Mouse (Mus musculus): ENCODE results near the gene Nup153. TPM values are rescaled to one million over a fixed set of nuclear protein-coding genes. Genes with fewer than 3 reads are reported as not detected.

The Nup153 gene
- polyA plus RNA-seq, 1 experiment from 2014 or later, result 25.9 TPM

GRCm38 (mm10) chr13:46640608-46641468 is 86.9 kb downstream of the Nup153 start:
- ATAC-seq (ENCODE audit: low FRiP score) (no peak), DNase-seq (ENCODE audit: low spot score) (no peak)
- H3K4me1 ChIP-seq (replicated peaks; ENCODE audit: control insufficient read depth, insufficient read depth, low read length), result no peaks in the 10 kb centered on the region
- H3K4me3 ChIP-seq (replicated peaks; ENCODE audit: low read length), result no peak overlapping the region
- H3K27ac ChIP-seq, result no peak overlapping the region
- 88% methylated on average over 10 of the region's 10 CpGs for WGBS
- no peak overlapping the region for H3K4me2 ChIP-seq (replicated peaks)
- H3K27me3 ChIP-seq (ENCODE audit: control insufficient read depth, insufficient read depth, low read length), result no peaks in the 10 kb centered on the region
- no peak overlapping the region for H3K9ac ChIP-seq
- H3K36me3 ChIP-seq (replicated peaks; ENCODE audit: control insufficient read depth, insufficient read depth), result no peaks in the 10 kb centered on the region
- H3K9me3 ChIP-seq (ENCODE audit: control insufficient read depth, low read length), result peaks cover 13% of the 10 kb centered on the region

- Histone ChIP-seq H3K4me3 (replicated peaks; ENCODE audit: low read length) (0 out of 2 replicates have a peak overlapping the region, but pooled peaks have one; percentile 5), H3K9me3 (ENCODE audit: control insufficient read depth, low read length) (peaks cover 5% of the 10 kb centered on the region; the same call in 1 of the 2 replicates), H3K36me3 (replicated peaks; ENCODE audit: control insufficient read depth, insufficient read depth) (no peaks in the 10 kb centered on the region), H3K9ac (peak overlapping the region; percentile 10; the same call in 1 of the 2 replicates), H3K4me2 (replicated peaks) (peak overlapping the region; percentile 41), H3K4me1 (replicated peaks; ENCODE audit: control insufficient read depth, insufficient read depth, low read length) (peaks cover 16% of the 10 kb centered on the region), H3K27ac (peak overlapping the region; percentile 65), H3K27me3 (ENCODE audit: control insufficient read depth, insufficient read depth, low read length) (no peaks in the 10 kb centered on the region)
- WGBS, result 18% methylated on average over 6 of the region's 6 CpGs
- DNase-seq (ENCODE audit: low spot score) (peak; percentile 55), ATAC-seq (ENCODE audit: low FRiP score) (peak; percentile 70)
Measured at GRCm38 (mm10) chr13:46634133-46634488, 93.6 kb downstream of the Nup153 start.

GRCm38 (mm10) chr13:46633320-46634132 is 94.2 kb downstream of the Nup153 start:
- Histone ChIP-seq H3K36me3 (replicated peaks; ENCODE audit: control insufficient read depth, insufficient read depth) (no peaks in the 10 kb centered on the region), H3K4me1 (replicated peaks; ENCODE audit: control insufficient read depth, insufficient read depth, low read length) (peaks cover 16% of the 10 kb centered on the region), H3K9ac (peak overlapping the region; percentile 10; the same call in 1 of the 2 replicates), H3K4me3 (replicated peaks; ENCODE audit: low read length) (peak overlapping the region; percentile 5; the same call in 1 of the 2 replicates), H3K9me3 (ENCODE audit: control insufficient read depth, low read length) (peaks cover 5% of the 10 kb centered on the region; the same call in 1 of the 2 replicates), H3K27ac (peak overlapping the region; percentile 65), H3K4me2 (replicated peaks) (peak overlapping the region; percentile 41), H3K27me3 (ENCODE audit: control insufficient read depth, insufficient read depth, low read length) (no peaks in the 10 kb centered on the region)
- peak; percentile 74 for DNase-seq (ENCODE audit: low spot score)
- peak; percentile 81 for ATAC-seq (ENCODE audit: low FRiP score)
- 20% methylated on average over 18 of the region's 18 CpGs for WGBS

- no peak overlapping the region for H3K4me3 ChIP-seq (replicated peaks; ENCODE audit: low read length)
- no peaks in the 10 kb centered on the region for H3K36me3 ChIP-seq (replicated peaks; ENCODE audit: control insufficient read depth, insufficient read depth)
- 64% methylated on average over 4 of the region's 4 CpGs for WGBS
- no peaks in the 10 kb centered on the region for H3K27me3 ChIP-seq (ENCODE audit: control insufficient read depth, insufficient read depth, low read length)
- no peak for DNase-seq (ENCODE audit: low spot score)
- peaks cover 5% of the 10 kb centered on the region; the same call in 1 of the 2 replicates for H3K9me3 ChIP-seq (ENCODE audit: control insufficient read depth, low read length)
- no peak for ATAC-seq (ENCODE audit: low FRiP score)
- H3K9ac ChIP-seq, result no peak overlapping the region
- H3K27ac ChIP-seq, result peak overlapping the region; percentile 65; the same call in 1 of the 2 replicates
- H3K4me1 ChIP-seq (replicated peaks; ENCODE audit: control insufficient read depth, insufficient read depth, low read length), result peaks cover 21% of the 10 kb centered on the region
- no peak overlapping the region for H3K4me2 ChIP-seq (replicated peaks)
Measured at GRCm38 (mm10) chr13:46632796-46633195, 94.9 kb downstream of the Nup153 start.

Other genes starting within 250 kb of the Nup153 start
- gene Cap2, start 226.1 kb downstream of the Nup153 start, polyA plus RNA-seq (2014; fragmentation: Nextera tagmentation; extraction: Ambion mirVana), result 7.3 and 8.8 TPM in 2 replicates
- gene Fam8a1, start 58.4 kb downstream of the Nup153 start, polyA plus RNA-seq (2014; fragmentation: Nextera tagmentation; extraction: Ambion mirVana), result 15.4 and 17.4 TPM in 2 replicates
- gene Kif13a, start 201.9 kb upstream of the Nup153 start, polyA plus RNA-seq (2014; fragmentation: Nextera tagmentation; extraction: Ambion mirVana), result 14.3 and 15.0 TPM in 2 replicates